In genomic region chr11:51756352-51756771, GRCm38 (mm10) we compare ENCODE assay signal across 1 mouse cellular context.
TF ChIP-seq lines count a peak whose summit lies in the region.

No protein-coding gene starts in this region.

TF ChIP-seq in CH12.LX, 34 proteins besides CTCF, POLR2A, EP300 and RAD21 (continued from another document):
- peak; percentile 96 for TF ChIP-seq RCOR1 (conservative IDR thresholded peaks at IDR 0.05; ENCODE audit: low read depth, low read length)
- TF ChIP-seq MEF2A (IDR thresholded peaks at IDR 0.05; ENCODE audit: borderline replicate concordance, low read depth, low read length) = peak; percentile 93
- peak; percentile 66; the same call in 1 of the 2 replicates for TF ChIP-seq POLR2AphosphoS2 (IDR thresholded peaks at IDR 0.05; ENCODE audit: low read depth, low read length)
- TF ChIP-seq SIN3A (IDR thresholded peaks at IDR 0.05; ENCODE audit: low read length) = peak; percentile 94
- peak; percentile 86 for TF ChIP-seq NRF1 (IDR thresholded peaks at IDR 0.05; ENCODE audit: low read depth, low read length)
- peak; percentile 87 for TF ChIP-seq HCFC1 (IDR thresholded peaks at IDR 0.05; ENCODE audit: low read depth, low read length)
- TF ChIP-seq MAZ (IDR thresholded peaks at IDR 0.05; ENCODE audit: low read depth, low read length) = peak; percentile 62; the same call in 1 of the 2 replicates
- TF ChIP-seq E2F4 (IDR thresholded peaks at IDR 0.05; ENCODE audit: insufficient replicate concordance, low read depth, low read length) = no peak
- peak; percentile 97 for TF ChIP-seq UBTF (IDR thresholded peaks at IDR 0.05; ENCODE audit: low read depth, low read length)
- TF ChIP-seq ZKSCAN1 (IDR thresholded peaks at IDR 0.05; ENCODE audit: borderline replicate concordance, low read depth, low read length) = no peak
- peak; percentile 54; the same call in 1 of the 2 replicates for TF ChIP-seq CHD2 (IDR thresholded peaks at IDR 0.05; ENCODE audit: low read length)
- TF ChIP-seq TCF12 (IDR thresholded peaks at IDR 0.05; ENCODE audit: low read depth, low read length) = peak; percentile 97
- peak; percentile 85 for TF ChIP-seq NELFE (IDR thresholded peaks at IDR 0.05; ENCODE audit: low read depth, low read length)
- no peak for TF ChIP-seq ZNF384 (IDR thresholded peaks at IDR 0.05; ENCODE audit: low read depth, low read length)
